Mouse (Mus musculus) G1E-ER4 (cell line): ENCODE results near the gene E130311K13Rik. TPM values are rescaled to one million over a fixed set of nuclear protein-coding genes. Genes with fewer than 3 reads are reported as not detected.

Experiments used
- GATA1 ChIP-seq: IDR thresholded peaks from one replicate; pipeline ENCODE4 v1.8.0; 2012; ENCODE audit warnings: low read length, inconsistent platforms
- polyA plus RNA-seq: library from polyadenylated mRNA; stranded (reverse); fragments of >175 nt; gene quantifications from 2 replicates; pipeline ENCODE4 v1.2.3, GENCODE M21; 2012

Gene E130311K13Rik
- polyA plus RNA-seq, 1 experiment = 8.1 TPM

GRCm38 (mm10) chr3:63900021-63900571, 29.2 kb downstream of the E130311K13Rik start:
- TF ChIP-seq GATA1 = no peak

- no peak for TF ChIP-seq GATA1
These were observed 30.0 kb downstream of the E130311K13Rik start, which contains the start of gene Plch1 for GRCm38 (mm10) chr3:63899309-63899695. TSS of gene Plch1 (minus strand) at chr3:63899472.

GRCm38 (mm10) chr3:63898581-63899308, 30.5 kb downstream of the E130311K13Rik start:
- TF ChIP-seq GATA1 = no peak

GRCm38 (mm10) chr3:63897177-63897576, 32.1 kb downstream of the E130311K13Rik start:
- TF ChIP-seq GATA1 = no peak

- TF ChIP-seq GATA1 = no peak
These were observed 33.0 kb downstream of the E130311K13Rik start for GRCm38 (mm10) chr3:63896303-63896702.

- no peak for TF ChIP-seq GATA1
These were observed 33.5 kb downstream of the E130311K13Rik start for GRCm38 (mm10) chr3:63895786-63896185.

GRCm38 (mm10) chr3:63893677-63894076, 35.6 kb downstream of the E130311K13Rik start:
- no peak for TF ChIP-seq GATA1

GRCm38 (mm10) chr3:63892154-63892553, 37.1 kb downstream of the E130311K13Rik start:
- TF ChIP-seq GATA1 = no peak

- TF ChIP-seq GATA1 = no peak
These were observed 48.2 kb downstream of the E130311K13Rik start for GRCm38 (mm10) chr3:63881065-63881464.

- TF ChIP-seq GATA1 = no peak
These were observed 50.1 kb downstream of the E130311K13Rik start for GRCm38 (mm10) chr3:63878995-63879666.

- TF ChIP-seq GATA1 = no peak
These were observed 56.5 kb downstream of the E130311K13Rik start for GRCm38 (mm10) chr3:63872818-63873217.

- TF ChIP-seq GATA1 = no peak
These were observed 58.0 kb downstream of the E130311K13Rik start for GRCm38 (mm10) chr3:63871249-63871648.

- no peak for TF ChIP-seq GATA1
These were observed 61.0 kb downstream of the E130311K13Rik start for GRCm38 (mm10) chr3:63868285-63868684.

GRCm38 (mm10) chr3:63865069-63865468, 64.2 kb downstream of the E130311K13Rik start:
- no peak for TF ChIP-seq GATA1

Other genes with a start within 250 kb of the E130311K13Rik start
- gene Plch1, start 30.0 kb downstream of the E130311K13Rik start, polyA plus RNA-seq = not detected in 2 replicates
- gene Slc33a1, start 35.3 kb upstream of the E130311K13Rik start, polyA plus RNA-seq = 16.5 and 22.1 TPM in 2 replicates
- gene Gmps, start 46.6 kb upstream of the E130311K13Rik start, polyA plus RNA-seq = 3.3 and 3.6 TPM in 2 replicates
- not detected in 2 replicates for gene Vmn2r1, start 152.1 kb upstream of the E130311K13Rik start, polyA plus RNA-seq
- not detected in 2 replicates for gene Vmn2r2, start 212.5 kb upstream of the E130311K13Rik start, polyA plus RNA-seq